Mouse (Mus musculus) brown adipose tissue, adult 24 weeks (tissue): Measurements from ENCODE around the gene Gp1ba. TPM values are rescaled to one million over a fixed set of nuclear protein-coding genes. Genes with fewer than 3 reads are reported as not detected.

Source experiments
- H3K27ac ChIP-seq: fragments of 200-500 bp; replicated peaks from 2 replicates; pipeline ENCODE4 v1.5.1; 2012; ENCODE audit warnings: low read depth, mild to moderate bottlenecking, low read length
- H3K4me1 ChIP-seq: fragments of 200-500 bp; 2 replicates; pipeline ENCODE4 v1.6.1; 2012; ENCODE audit warnings: low read length, mixed read lengths; ENCODE audit not compliant: control insufficient read depth, insufficient read depth, insufficient read length
- H3K4me3 ChIP-seq: fragments of 200-500 bp; 2 replicates; pipeline ENCODE4 v1.5.1; 2012; ENCODE audit warnings: low read depth, mild to moderate bottlenecking, low read length, moderate library complexity; ENCODE audit not compliant: insufficient read depth
- polyA plus RNA-seq: library from polyadenylated mRNA; stranded (reverse); fragments of >200 nt; gene quantifications from 2 replicates; pipeline ENCODE4 v1.2.4, GENCODE M21; 2012; ENCODE audit not compliant: missing spikeins, insufficient read depth, insufficient read length

The Gp1ba gene
- polyA plus RNA-seq, 1 experiment, result not detected

- no peak within 1 kb of the TSS for H3K4me3 ChIP-seq
- no peaks in the 10 kb centered on the region for H3K4me1 ChIP-seq
- H3K27ac ChIP-seq, result no peak within 1 kb of the TSS
Observed at GRCm38 (mm10) chr11:70619101-70619500, 19.8 kb upstream of the Gp1ba start, which contains the start of gene Chrne. Gene Chrne, minus strand, starts transcription at chr11:70619216.

DNA sequence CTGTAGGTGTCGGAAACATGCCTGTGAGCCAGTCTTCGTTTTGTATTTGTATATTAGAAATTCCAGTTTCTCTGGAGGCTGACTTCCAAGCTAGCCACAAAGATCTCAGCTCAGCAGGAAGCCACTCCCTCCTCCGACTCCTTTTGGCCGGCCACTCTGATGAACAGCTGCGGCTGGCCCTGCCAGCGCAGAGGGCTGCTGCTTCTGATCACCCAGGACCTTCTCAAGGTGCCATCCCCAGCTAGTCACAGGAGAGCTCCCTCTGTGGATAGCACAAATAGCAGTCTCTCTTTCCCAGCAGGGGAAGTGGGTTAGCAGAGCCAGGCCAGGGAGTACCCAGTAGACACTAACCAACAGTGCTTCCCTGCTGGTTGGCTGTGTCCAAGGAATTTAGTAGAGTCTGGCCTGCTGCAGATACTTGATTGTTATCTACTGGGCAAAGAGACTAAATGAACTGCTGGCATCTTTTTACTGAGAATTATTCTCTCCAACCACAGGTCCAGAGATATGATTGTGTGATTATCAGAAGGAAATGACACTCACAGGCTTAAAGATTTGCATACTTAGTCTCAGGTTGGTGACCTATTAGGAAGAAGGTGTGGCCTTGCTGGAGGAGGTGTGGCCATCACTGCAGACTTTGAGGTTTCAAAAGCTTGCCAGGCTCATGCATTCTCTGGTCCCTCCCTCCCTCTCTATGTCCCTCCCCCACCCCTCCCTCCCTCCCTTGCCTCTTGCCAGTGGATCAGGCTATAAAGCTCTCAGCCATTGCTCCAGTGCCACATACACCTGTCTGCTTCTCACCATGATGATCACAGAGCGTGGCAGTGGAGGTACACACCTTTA lies 16.7 kb upstream of the Gp1ba start:
- no peak overlapping the region for H3K4me3 ChIP-seq
- H3K4me1 ChIP-seq, result no peaks in the 10 kb centered on the region
- no peak overlapping the region for H3K27ac ChIP-seq

DNA sequence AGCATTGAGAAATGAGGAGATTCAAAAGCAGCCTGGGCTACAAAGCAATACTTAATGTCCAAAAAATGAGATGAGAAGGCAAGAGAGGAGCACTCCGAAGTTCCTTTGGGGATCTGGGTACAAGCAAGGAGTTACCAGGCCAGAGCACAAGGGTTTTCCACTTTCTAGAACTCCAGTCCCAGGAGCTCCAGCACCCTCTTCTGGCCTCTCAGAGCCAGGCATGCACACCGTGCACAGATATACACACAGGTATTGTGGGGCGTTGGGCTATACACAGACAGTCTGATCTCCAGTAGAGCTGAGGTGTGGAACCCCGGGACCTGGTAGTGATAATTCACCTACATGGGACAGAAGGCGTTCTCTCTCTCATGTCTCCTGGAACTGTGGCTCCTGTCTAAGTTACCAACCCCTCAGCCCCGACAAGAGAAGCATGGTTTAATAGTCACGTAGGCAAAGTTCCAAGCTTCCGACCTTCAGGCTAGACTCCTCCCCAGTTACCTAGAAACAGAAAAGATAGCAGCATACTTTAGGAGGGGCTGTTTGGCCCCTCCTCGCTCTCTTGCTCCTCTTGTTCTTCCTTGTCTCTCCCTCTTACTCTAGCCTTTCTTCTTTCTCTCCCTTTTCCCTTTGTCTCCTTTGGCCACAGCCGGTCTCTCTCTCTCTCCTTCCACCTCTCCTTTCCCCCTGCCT lies 15.7 kb upstream of the Gp1ba start:
- no peak overlapping the region for H3K27ac ChIP-seq
- H3K4me3 ChIP-seq, result no peak overlapping the region
- H3K4me1 ChIP-seq, result no peaks in the 10 kb centered on the region

GRCm38 (mm10) chr11:70625473-70625872 lies 13.4 kb upstream of the Gp1ba start:
- H3K4me1 ChIP-seq, result no peaks in the 10 kb centered on the region
- no peak overlapping the region for H3K4me3 ChIP-seq
- H3K27ac ChIP-seq, result no peak overlapping the region

DNA sequence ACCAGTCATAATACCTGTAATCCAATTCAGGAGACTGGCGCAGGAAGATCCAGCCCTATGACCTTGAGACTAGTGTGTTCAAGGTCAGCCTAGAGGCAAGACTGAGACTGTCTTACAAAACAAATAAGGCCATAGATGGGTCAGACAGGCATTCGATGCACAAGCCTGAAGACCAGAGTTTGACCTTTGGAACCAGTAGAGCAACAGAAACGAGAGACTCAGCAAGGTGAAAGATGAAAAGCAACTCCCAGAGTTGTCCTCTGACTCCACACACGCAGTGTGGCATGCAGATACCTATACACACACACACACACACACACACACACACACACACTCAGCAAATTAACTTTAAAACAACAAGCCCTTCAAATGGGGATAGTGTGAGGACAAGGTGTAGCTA lies 12.0 kb upstream of the Gp1ba start:
- Histone ChIP-seq H3K27ac (no peak overlapping the region), H3K4me1 (no peaks in the 10 kb centered on the region)

GRCm38 (mm10) chr11:70628431-70628830 lies 10.5 kb upstream of the Gp1ba start:
- H3K4me1 ChIP-seq, result no peaks in the 10 kb centered on the region
- H3K4me3 ChIP-seq, result no peak overlapping the region
- H3K27ac ChIP-seq, result no peak overlapping the region

More for the DNA sequence above, 12.0 kb upstream of the Gp1ba start:
- H3K4me3 ChIP-seq, result no peak overlapping the region

DNA sequence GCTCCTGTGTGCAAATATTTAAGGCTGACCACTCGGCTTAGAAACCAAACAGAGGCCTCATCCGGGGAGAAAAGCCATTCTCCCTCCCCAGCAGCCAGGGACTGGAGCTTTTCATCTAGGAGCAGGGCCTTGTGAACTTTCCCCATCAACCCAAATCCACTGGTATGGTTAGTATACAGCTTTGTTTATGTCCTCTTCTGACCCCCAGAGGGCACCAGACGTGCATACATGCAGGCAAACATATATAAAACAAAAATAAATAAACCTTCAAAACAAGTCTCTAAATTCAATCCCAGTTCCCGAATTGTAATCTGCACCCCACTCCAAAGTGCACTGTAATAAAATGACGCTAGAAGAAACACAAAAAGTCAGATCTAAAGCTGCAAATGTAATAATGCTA lies 9.4 kb upstream of the Gp1ba start:
- Histone ChIP-seq H3K4me1 (no peaks in the 10 kb centered on the region), H3K27ac (no peak overlapping the region), H3K4me3 (no peak overlapping the region)

- Histone ChIP-seq H3K4me1 (no peaks in the 10 kb centered on the region), H3K27ac (no peak overlapping the region), H3K4me3 (no peak overlapping the region)
Observed at GRCm38 (mm10) chr11:70630129-70630528, 8.8 kb upstream of the Gp1ba start.

- Histone ChIP-seq H3K4me1 (no peaks in the 10 kb centered on the region), H3K4me3 (no peak overlapping the region), H3K27ac (no peak overlapping the region)
Observed at GRCm38 (mm10) chr11:70635601-70636000, 3.3 kb upstream of the Gp1ba start.

DNA sequence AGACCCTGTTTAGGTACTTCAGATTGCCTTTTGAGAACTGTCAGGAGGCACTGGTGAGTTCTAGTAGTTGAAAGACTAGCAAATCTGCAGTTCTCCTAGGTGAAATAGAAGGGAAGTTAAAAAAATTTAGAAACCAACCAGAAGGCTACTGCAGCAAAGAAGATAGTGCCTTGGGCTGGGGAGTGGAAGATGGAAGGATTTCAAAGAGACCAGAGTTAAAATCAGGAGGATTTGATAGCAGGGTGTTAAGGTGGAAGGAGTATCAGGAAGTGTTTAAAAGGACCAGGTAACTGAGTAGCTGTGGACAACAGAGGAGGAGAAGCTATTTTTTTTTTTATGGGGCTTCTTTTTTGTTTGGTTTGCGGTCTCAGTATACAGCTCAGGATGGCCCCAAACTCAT lies 1.2 kb upstream of the Gp1ba start:
- Histone ChIP-seq H3K27ac (no peak overlapping the region), H3K4me1 (no peaks in the 10 kb centered on the region), H3K4me3 (no peak overlapping the region)

GRCm38 (mm10) chr11:70638293-70638692 lies 629 bp upstream of the Gp1ba start:
- Histone ChIP-seq H3K4me3 (no peak overlapping the region), H3K4me1 (no peaks in the 10 kb centered on the region), H3K27ac (no peak overlapping the region)

DNA sequence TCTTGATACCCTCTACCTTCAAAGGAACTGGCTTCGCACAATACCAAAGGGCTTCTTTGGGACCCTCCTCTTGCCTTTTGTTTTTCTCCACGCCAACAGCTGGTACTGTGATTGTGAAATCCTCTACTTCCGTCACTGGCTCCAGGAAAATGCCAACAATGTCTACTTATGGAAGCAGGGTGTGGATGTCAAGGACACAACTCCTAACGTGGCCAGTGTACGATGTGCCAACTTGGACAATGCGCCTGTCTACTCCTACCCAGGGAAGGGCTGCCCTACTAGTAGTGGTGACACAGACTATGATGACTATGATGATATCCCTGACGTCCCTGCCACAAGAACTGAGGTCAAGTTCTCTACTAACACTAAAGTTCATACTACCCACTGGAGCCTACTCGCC lies 1.1 kb downstream of the Gp1ba start:
- Histone ChIP-seq H3K4me3 (no peak overlapping the region), H3K4me1 (no peaks in the 10 kb centered on the region), H3K27ac (no peak overlapping the region)

DNA sequence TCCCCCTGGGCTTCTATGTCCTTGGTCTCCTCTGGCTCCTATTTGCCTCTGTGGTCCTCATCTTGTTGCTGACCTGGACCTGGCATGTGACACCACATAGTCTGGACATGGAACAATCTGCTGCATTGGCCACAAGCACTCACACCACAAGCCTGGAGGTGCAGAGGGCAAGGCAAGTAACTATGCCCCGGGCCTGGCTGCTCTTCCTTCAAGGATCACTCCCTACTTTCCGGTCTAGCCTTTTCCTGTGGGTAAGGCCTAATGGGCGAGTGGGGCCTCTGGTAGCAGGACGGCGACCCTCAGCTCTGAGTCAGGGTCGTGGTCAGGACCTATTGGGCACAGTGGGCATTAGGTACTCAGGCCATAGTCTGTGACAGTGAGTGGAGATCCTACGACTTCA lies 2.3 kb downstream of the Gp1ba start:
- Histone ChIP-seq H3K4me1 (peaks cover 7% of the 10 kb centered on the region), H3K4me3 (no peak overlapping the region), H3K27ac (no peak overlapping the region)

GRCm38 (mm10) chr11:70643051-70643450 lies 4.1 kb downstream of the Gp1ba start:
- Histone ChIP-seq H3K4me1 (peaks cover 8% of the 10 kb centered on the region), H3K27ac (no peak overlapping the region), H3K4me3 (no peak overlapping the region)

DNA sequence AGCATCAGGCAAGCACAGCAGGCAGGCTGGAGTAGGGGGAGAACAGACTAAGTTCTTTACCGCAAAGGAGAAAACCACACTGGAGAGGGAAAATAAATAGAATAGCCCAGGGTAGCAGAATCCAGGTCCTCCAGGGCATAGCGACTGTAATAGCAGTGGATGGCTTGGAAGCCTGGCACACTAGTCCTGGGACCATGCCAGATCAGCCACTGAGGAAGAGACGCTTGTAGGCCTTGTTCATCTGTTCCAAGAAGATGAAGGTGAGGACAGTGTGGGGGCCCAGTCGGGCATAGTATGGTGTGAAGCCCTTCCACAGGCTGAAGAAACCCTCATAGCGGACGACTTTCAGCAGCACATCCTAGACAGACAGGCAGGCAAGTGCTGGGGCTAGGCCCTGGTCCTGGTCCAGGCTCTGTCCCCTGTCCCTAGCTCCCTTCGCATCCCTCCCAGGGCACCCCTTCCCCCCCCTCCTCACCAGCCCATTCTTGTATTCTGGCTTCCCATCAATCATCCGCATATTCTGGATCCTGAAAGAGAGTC lies 5.7 kb downstream of the Gp1ba start:
- no peak overlapping the region for H3K27ac ChIP-seq
- no peak overlapping the region for H3K4me3 ChIP-seq
- peaks cover 8% of the 10 kb centered on the region for H3K4me1 ChIP-seq
